In the genomic region with DNA sequence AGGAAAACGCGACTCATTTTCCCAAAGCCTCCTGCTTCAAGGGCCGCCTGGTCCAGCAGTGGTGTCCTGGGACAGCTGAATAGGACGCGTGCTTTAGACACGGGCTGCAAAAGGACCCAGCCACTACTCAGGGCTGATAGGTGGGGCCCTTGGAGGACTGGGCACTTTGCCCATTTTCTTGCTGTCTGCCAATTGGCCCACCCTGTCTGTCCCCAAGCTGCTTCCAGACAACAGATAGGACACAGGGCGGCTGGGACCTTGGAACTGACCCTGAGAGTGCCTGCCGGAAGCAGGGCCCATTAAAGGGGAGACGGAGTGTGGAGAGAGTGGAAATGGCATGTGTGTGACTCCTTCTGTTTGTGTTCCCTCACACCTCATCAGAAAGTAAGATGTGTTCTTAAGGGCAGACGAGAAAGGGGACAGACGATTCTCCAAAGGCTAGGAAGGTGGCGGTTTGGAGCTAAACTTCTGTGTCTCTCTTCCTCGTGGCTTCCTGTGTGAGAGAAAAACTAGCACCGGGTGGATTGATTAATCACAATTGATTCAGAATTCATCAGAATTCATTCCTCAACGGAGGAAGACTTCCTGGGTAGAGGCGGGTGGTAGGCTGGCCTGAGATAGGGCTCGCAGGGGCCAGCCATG, we compare ENCODE assay signal across 8 mouse cellular contexts. TPM values are rescaled to one million over a fixed set of nuclear protein-coding genes. Genes with fewer than 3 reads are reported as not detected.
A peak's percentile ranks its signal among the peaks of the same experiment; 100 is the strongest.
DNase-seq lines count a peak whose midpoint lies in the region; ATAC-seq lines count a peak whose summit lies in the region.

No protein-coding gene starts in this region.

- H3K4me2 ChIP-seq in embryonic facial prominence, embryonic 11.5 days (ENCODE audit: low read depth, low read length) = peak overlapping the region; percentile 58
- H3K4me2 ChIP-seq in intestine, embryonic 16.5 days (ENCODE audit: low read depth, low read length) = peak overlapping the region; percentile 84
- peak overlapping the region; percentile 93 for H3K4me2 ChIP-seq in limb, embryonic 11.5 days (ENCODE audit: low read depth, severe bottlenecking)
- peak overlapping the region; percentile 48 for H3K4me2 ChIP-seq in midbrain, embryonic 11.5 days

- no peaks in the 10 kb centered on the region for H3K9me3 ChIP-seq in embryonic facial prominence, embryonic 11.5 days (replicated peaks; ENCODE audit: control insufficient read depth, low read length)
- H3K9me3 ChIP-seq in intestine, embryonic 16.5 days (ENCODE audit: control insufficient read depth, low read length) = no peaks in the 10 kb centered on the region
- H3K9me3 ChIP-seq in limb, embryonic 11.5 days (ENCODE audit: control insufficient read depth, low read length) = no peaks in the 10 kb centered on the region
- no peaks in the 10 kb centered on the region for H3K9me3 ChIP-seq in midbrain, embryonic 11.5 days (ENCODE audit: control insufficient read depth, low read length)

- H3K27me3 ChIP-seq in embryonic facial prominence, embryonic 11.5 days (ENCODE audit: control insufficient read depth, insufficient read depth, low read length) = no peaks in the 10 kb centered on the region
- H3K27me3 ChIP-seq in intestine, embryonic 16.5 days (replicated peaks; ENCODE audit: control insufficient read depth, insufficient read depth, low read length) = no peaks in the 10 kb centered on the region
- H3K27me3 ChIP-seq in limb, embryonic 11.5 days (ENCODE audit: control insufficient read depth, insufficient read depth, low read length) = no peaks in the 10 kb centered on the region
- H3K27me3 ChIP-seq in midbrain, embryonic 11.5 days (ENCODE audit: control insufficient read depth, insufficient read depth, low read length) = no peaks in the 10 kb centered on the region

- H3K27ac ChIP-seq in embryonic facial prominence, embryonic 11.5 days (replicated peaks; ENCODE audit: low read depth, low read length) = 0 out of 2 replicates have a peak overlapping the region, but pooled peaks have one; percentile 10
- peak overlapping the region; percentile 94 for H3K27ac ChIP-seq in intestine, embryonic 16.5 days (ENCODE audit: low read length)
- peak overlapping the region; percentile 48; the same call in 1 of the 2 replicates for H3K27ac ChIP-seq in limb, embryonic 11.5 days (replicated peaks; ENCODE audit: low read depth, low read length)
- peak overlapping the region; percentile 35; the same call in 1 of the 2 replicates for H3K27ac ChIP-seq in midbrain, embryonic 11.5 days (ENCODE audit: low read depth, low read length)

- no peaks in the 10 kb centered on the region for H3K36me3 ChIP-seq in embryonic facial prominence, embryonic 11.5 days (replicated peaks; ENCODE audit: control insufficient read depth, insufficient read depth, low read depth, low read length)
- H3K36me3 ChIP-seq in intestine, embryonic 16.5 days (ENCODE audit: control insufficient read depth, insufficient read depth, low read length) = no peaks in the 10 kb centered on the region
- H3K36me3 ChIP-seq in limb, embryonic 11.5 days (ENCODE audit: control insufficient read depth, insufficient read depth, low read length) = no peaks in the 10 kb centered on the region
- no peaks in the 10 kb centered on the region for H3K36me3 ChIP-seq in midbrain, embryonic 11.5 days (ENCODE audit: control insufficient read depth, insufficient read depth, low read length)

- 45% methylated on average over 17 of the region's 17 CpGs for WGBS in embryonic facial prominence, embryonic 11.5 days
- 23% methylated on average over 17 of the region's 17 CpGs for WGBS in intestine, embryonic 16.5 days
- 30% methylated on average over 17 of the region's 17 CpGs for WGBS in limb, embryonic 11.5 days
- 47% methylated on average over 17 of the region's 17 CpGs for WGBS in midbrain, embryonic 11.5 days

- peak overlapping the region; percentile 40; the same call in 1 of the 2 replicates for H3K4me3 ChIP-seq in embryonic facial prominence, embryonic 11.5 days (ENCODE audit: low read depth, low read length)
- H3K4me3 ChIP-seq in intestine, embryonic 16.5 days (ENCODE audit: low read length) = peak overlapping the region; percentile 54
- H3K4me3 ChIP-seq in limb, embryonic 11.5 days (ENCODE audit: low read depth, low read length) = peak overlapping the region; percentile 89
- H3K4me3 ChIP-seq in midbrain, embryonic 11.5 days (ENCODE audit: low read depth, low read length) = 0 out of 2 replicates have a peak overlapping the region, but pooled peaks have one; percentile 37

- DNase-seq in layer of hippocampus, adult 11-12 months (ENCODE audit: low spot score) = peak; percentile 49
- DNase-seq in layer of hippocampus, adult 9-10 months (ENCODE audit: low spot score) = no peak
- peak; percentile 45 for DNase-seq in embryonic facial prominence, embryonic 11.5 days (ENCODE audit: low spot score)
- peak; percentile 60 to 71 for DNase-seq in gastrocnemius, postnatal 4 days (ENCODE audit: low spot score in 2 of 2)
- DNase-seq in limb, embryonic 11.5 days (ENCODE audit: low spot score) = peak; percentile 62
- DNase-seq in midbrain, embryonic 11.5 days (ENCODE audit: low spot score, missing footprints) = peak; percentile 94
- DNase-seq in spleen, adult 12 weeks (ENCODE audit: low spot score) = peak; percentile 59

- H3K4me1 ChIP-seq in embryonic facial prominence, embryonic 11.5 days (ENCODE audit: control insufficient read depth, insufficient read depth, low read length) = no peaks in the 10 kb centered on the region
- peaks cover 31% of the 10 kb centered on the region for H3K4me1 ChIP-seq in intestine, embryonic 16.5 days (ENCODE audit: control insufficient read depth, insufficient read depth, low read length)
- H3K4me1 ChIP-seq in limb, embryonic 11.5 days (ENCODE audit: control insufficient read depth, insufficient read depth, low read length) = peaks cover 16% of the 10 kb centered on the region
- H3K4me1 ChIP-seq in midbrain, embryonic 11.5 days (ENCODE audit: control insufficient read depth, insufficient read depth, low read length) = peaks cover 11% of the 10 kb centered on the region

- peak overlapping the region; percentile 54 for H3K9ac ChIP-seq in embryonic facial prominence, embryonic 11.5 days (replicated peaks; ENCODE audit: low read length)
- H3K9ac ChIP-seq in intestine, embryonic 16.5 days (ENCODE audit: low read depth, low read length) = peak overlapping the region; percentile 77
- H3K9ac ChIP-seq in limb, embryonic 11.5 days (ENCODE audit: low read length) = peak overlapping the region; percentile 8
- H3K9ac ChIP-seq in midbrain, embryonic 11.5 days (ENCODE audit: low read length) = peak overlapping the region; percentile 57; the same call in 1 of the 2 replicates

- 0 out of 2 replicates have a peak, but pooled peaks have one; percentile 16 for ATAC-seq in embryonic facial prominence, embryonic 11.5 days (replicated peaks; ENCODE audit: insufficient number of reproducible peaks, low FRiP score, low TSS enrichment, low read depth)
- ATAC-seq in intestine, embryonic 16.5 days = peak; percentile 62
- peak; percentile 44; the same call in 1 of the 2 replicates for ATAC-seq in limb, embryonic 11.5 days (ENCODE audit: insufficient number of reproducible peaks, low FRiP score, low TSS enrichment, low read depth)
- ATAC-seq in midbrain, embryonic 11.5 days (ENCODE audit: low FRiP score) = peak; percentile 40; the same call in 1 of the 2 replicates

RNA-seq across cellular contexts. Expression of a gene that starts 1.0 kb away (rescaled TPM):
- polyA plus RNA-seq in embryonic facial prominence, embryonic 11.5 days (2014; fragmentation: Nextera tagmentation; extraction: Ambion mirVana) = 10.5 and 14.0 TPM in 2 replicates
- total RNA-seq in gastrocnemius, postnatal 4 days (2021) = 10 to 100 TPM; 80.3 to 83.2 TPM
- polyA plus RNA-seq in intestine, embryonic 16.5 days (2015; fragmentation: Nextera tagmentation; extraction: Ambion mirVana) = 5.7 and 5.8 TPM in 2 replicates
- 12.2 and 12.6 TPM in 2 replicates for polyA plus RNA-seq in limb, embryonic 11.5 days (2014; fragmentation: Nextera tagmentation; extraction: Ambion mirVana)
- 8.9 and 14.0 TPM in 2 replicates for polyA plus RNA-seq in midbrain, embryonic 11.5 days (2014; fragmentation: Nextera tagmentation; extraction: Ambion mirVana)

Comparison
In these comparisons a context has a peak if more than half of its experiments do, and no peak if none do; other contexts are left out.
1. H3K27ac ChIP-seq: peak in every context shown above with its lines; median percentile 94 in intestine, embryonic 16.5 days; 48 in limb, embryonic 11.5 days; 35 in midbrain, embryonic 11.5 days; 10 in embryonic facial prominence, embryonic 11.5 days.
2. H3K4me3 ChIP-seq: peak in every context shown above with its lines; median percentile 89 in limb, embryonic 11.5 days; 54 in intestine, embryonic 16.5 days; 40 in embryonic facial prominence, embryonic 11.5 days; 37 in midbrain, embryonic 11.5 days.
3. H3K9ac ChIP-seq: peak in every context shown above with its lines; median percentile 77 in intestine, embryonic 16.5 days; 57 in midbrain, embryonic 11.5 days; 54 in embryonic facial prominence, embryonic 11.5 days; 8 in limb, embryonic 11.5 days.